Mouse (Mus musculus) kidney, postnatal 0 days (tissue): ENCODE measurements at regions not wholly inside any gene's neighbourhood (a gene's known extent, or its start where the extent isn't known, plus 50 kb on each side); places are given as distances from the start of the nearest gene placed in this dataset.
A peak's percentile ranks its signal among the peaks of the same experiment; 100 is the strongest.

Experiments
- ATAC-seq: fragments of 200-750 bp; cut with Nextera tagmentation; replicated peaks from 2 replicates; pipeline ENCODE4 v1.8.0; 2017; ENCODE audit warnings: low read depth, moderate number of reproducible peaks, moderate TSS enrichment, moderate library complexity; ENCODE audit not compliant: low FRiP score
- DNase-seq: peaks from one replicate; pipeline ENCODE4 v3.0.0-alpha.2; 2016; ENCODE audit warnings: low spot score
- H3K27ac ChIP-seq: fragments of 300-500 bp; sonication (generic); 2 replicates; pipeline ENCODE4 v1.5.1; 2014; ENCODE audit warnings: mild to moderate bottlenecking
- H3K27me3 ChIP-seq: fragments of 300-500 bp; sonication (generic); 2 replicates; pipeline ENCODE4 v1.6.1; 2014; ENCODE audit warnings: low read length, mixed read lengths; ENCODE audit not compliant: insufficient read depth
- H3K36me3 ChIP-seq: fragments of 300-500 bp; sonication (generic); 2 replicates; pipeline ENCODE4 v1.6.1; 2014; ENCODE audit warnings: low read length, mixed read lengths; ENCODE audit not compliant: insufficient read depth
- H3K4me1 ChIP-seq: fragments of 300-500 bp; sonication (generic); replicated peaks from 2 replicates; pipeline ENCODE4 v1.6.1; 2014; ENCODE audit warnings: antibody characterized with exemption, low read length, mixed read lengths; ENCODE audit not compliant: insufficient read depth
- H3K4me2 ChIP-seq: fragments of 300-500 bp; sonication (generic); 2 replicates; pipeline ENCODE4 v1.6.1; 2014; ENCODE audit warnings: mild to moderate bottlenecking, low read length, moderate library complexity, mixed read lengths
- H3K4me3 ChIP-seq: fragments of 300-500 bp; sonication (generic); replicated peaks from 2 replicates; pipeline ENCODE4 v1.5.1; 2014; ENCODE audit warnings: low read depth, low read length
- H3K9ac ChIP-seq: fragments of 300-500 bp; sonication (generic); 2 replicates; pipeline ENCODE4 v1.6.1; 2014; ENCODE audit warnings: low read depth, low read length
- H3K9me3 ChIP-seq: fragments of 300-500 bp; sonication (generic); replicated peaks from 2 replicates; pipeline ENCODE4 v1.6.1; 2016; ENCODE audit warnings: low read length, inconsistent platforms, mixed read lengths
- CTCF ChIP-seq: IDR thresholded peaks from 2 replicates; pipeline ENCODE4 v1.5.1; 2016; ENCODE audit warnings: antibody characterized with exemption, low read depth, mild to moderate bottlenecking, moderate library complexity
- WGBS: fragments of 180-500 bp; shearing (Covaris S2); extraction: QIAGEN DNeasy Blood & Tissue Kit; methylation state at CpG from one replicate; pipeline ENCODE4 v1.1.7; 2014; 5-methylcytosine and 5-hydroxymethylcytosine counted together

- no peak overlapping the region for H3K4me3 ChIP-seq
- no peak overlapping the region for H3K9ac ChIP-seq
- H3K4me1 ChIP-seq, result no peaks in the 10 kb centered on the region
- DNase-seq, result no peak
- H3K27me3 ChIP-seq, result no peaks in the 10 kb centered on the region
- H3K27ac ChIP-seq, result no peak overlapping the region
- TF ChIP-seq CTCF, result no peak
- no peaks in the 10 kb centered on the region for H3K36me3 ChIP-seq
- no peak for ATAC-seq
- no peaks in the 10 kb centered on the region for H3K9me3 ChIP-seq
- H3K4me2 ChIP-seq, result no peak overlapping the region
Observed at GRCm38 (mm10) chr10:25714636-25715035, 178.6 kb upstream of the Smlr1 start.

DNA sequence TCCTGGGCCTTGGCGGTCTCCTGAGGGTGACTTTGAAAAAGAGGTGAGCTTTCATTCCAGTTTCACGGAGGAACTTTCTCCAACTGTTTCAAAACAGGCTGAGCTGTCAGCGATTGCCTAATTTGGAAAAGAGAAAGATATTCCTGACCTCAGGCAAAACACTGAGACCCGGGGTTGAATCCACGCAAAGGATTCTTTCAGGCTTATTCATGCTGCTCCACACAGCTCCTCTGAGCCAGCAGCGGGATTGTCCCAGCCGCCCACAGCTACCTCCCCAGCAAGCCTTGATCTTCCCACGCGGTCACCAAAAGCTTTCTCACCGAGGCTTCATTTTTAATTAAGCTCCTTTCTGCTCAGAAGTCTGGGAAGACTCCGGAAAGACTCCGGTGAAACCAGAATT lies 178.0 kb upstream of the Smlr1 start:
- Histone ChIP-seq H3K4me2 (no peak overlapping the region), H3K27me3 (no peaks in the 10 kb centered on the region), H3K4me1 (no peaks in the 10 kb centered on the region), H3K4me3 (no peak overlapping the region), H3K36me3 (no peaks in the 10 kb centered on the region), H3K9me3 (no peaks in the 10 kb centered on the region), H3K9ac (no peak overlapping the region), H3K27ac (no peak overlapping the region)
- no peak for TF ChIP-seq CTCF
- no peak for ATAC-seq
- no peak for DNase-seq
- 74% methylated on average over 12 of the region's 12 CpGs for WGBS

- Histone ChIP-seq H3K9ac (no peak overlapping the region), H3K9me3 (no peaks in the 10 kb centered on the region), H3K4me1 (no peaks in the 10 kb centered on the region), H3K27ac (no peak overlapping the region), H3K4me2 (no peak overlapping the region), H3K36me3 (no peaks in the 10 kb centered on the region), H3K27me3 (no peaks in the 10 kb centered on the region), H3K4me3 (no peak overlapping the region)
- DNase-seq (no peak), ATAC-seq (no peak)
- 56% methylated on average over 7 of the region's 7 CpGs for WGBS
- TF ChIP-seq CTCF, result no peak
Observed at GRCm38 (mm10) chr10:25707951-25708350, 171.9 kb upstream of the Smlr1 start.

- Histone ChIP-seq H3K4me3 (no peak overlapping the region), H3K27me3 (no peaks in the 10 kb centered on the region), H3K9ac (no peak overlapping the region), H3K36me3 (no peaks in the 10 kb centered on the region), H3K9me3 (no peaks in the 10 kb centered on the region), H3K27ac (no peak overlapping the region), H3K4me1 (no peaks in the 10 kb centered on the region), H3K4me2 (no peak overlapping the region)
- WGBS, result 76% methylated on average over 3 of the region's 3 CpGs
- TF ChIP-seq CTCF, result no peak
- DNase-seq (no peak), ATAC-seq (no peak)
Observed at GRCm38 (mm10) chr10:25702146-25702545, 166.1 kb upstream of the Smlr1 start.

DNA sequence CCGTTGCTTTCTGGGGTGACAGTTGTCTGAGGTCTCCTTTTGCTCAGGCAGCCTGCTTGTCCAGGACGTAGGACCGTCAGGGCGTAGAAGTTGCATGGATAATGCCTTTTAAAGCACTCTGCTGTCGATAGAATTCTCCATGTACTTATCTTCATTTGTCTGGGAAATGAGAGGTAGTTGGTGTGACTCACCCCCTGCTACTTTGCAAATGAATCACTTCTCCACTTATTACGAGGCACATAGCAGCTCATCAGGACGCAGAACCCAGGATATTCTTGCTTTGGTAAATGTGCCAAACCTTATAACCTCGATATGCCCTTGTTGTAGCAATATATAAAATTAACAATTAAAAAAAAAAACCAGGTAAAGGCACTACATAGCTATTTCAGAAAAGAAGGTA lies 159.7 kb upstream of the Smlr1 start:
- ATAC-seq (no peak), DNase-seq (no peak)
- H3K27ac ChIP-seq, result no peak overlapping the region
- H3K27me3 ChIP-seq, result no peaks in the 10 kb centered on the region
- 81% methylated on average over 8 of the region's 8 CpGs for WGBS
- H3K4me3 ChIP-seq, result no peak overlapping the region
- H3K4me2 ChIP-seq, result no peak overlapping the region
- no peaks in the 10 kb centered on the region for H3K4me1 ChIP-seq
- no peak overlapping the region for H3K9ac ChIP-seq
- H3K9me3 ChIP-seq, result no peaks in the 10 kb centered on the region
- H3K36me3 ChIP-seq, result no peaks in the 10 kb centered on the region
- no peak for TF ChIP-seq CTCF

DNA sequence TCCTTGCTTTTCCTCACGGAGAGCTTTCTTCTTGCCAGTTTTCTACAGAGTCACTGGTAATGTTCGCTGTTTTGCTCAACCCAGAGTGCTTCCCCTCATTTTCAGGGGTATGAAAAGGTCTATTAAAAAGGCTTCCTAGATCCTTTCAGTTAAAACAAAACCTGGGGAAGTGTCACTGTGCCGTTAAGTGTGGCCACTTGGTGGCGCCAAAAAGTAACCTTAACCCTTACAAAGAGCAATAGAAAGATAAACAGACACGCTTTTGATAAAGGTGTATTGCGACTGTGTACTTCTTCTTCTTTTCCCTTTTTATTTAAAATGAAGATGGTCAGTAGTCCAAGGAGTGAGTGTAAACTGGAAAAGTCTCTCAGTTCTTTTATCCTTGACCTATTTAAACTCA lies 145.2 kb upstream of the Smlr1 start:
- Histone ChIP-seq H3K4me3 (no peak overlapping the region), H3K4me2 (no peak overlapping the region), H3K9ac (no peak overlapping the region), H3K36me3 (no peaks in the 10 kb centered on the region), H3K27ac (no peak overlapping the region), H3K9me3 (no peaks in the 10 kb centered on the region), H3K27me3 (no peaks in the 10 kb centered on the region), H3K4me1 (no peaks in the 10 kb centered on the region)
- WGBS, result 14% methylated on average over 6 of the region's 6 CpGs
- TF ChIP-seq CTCF, result peak; percentile 88
- DNase-seq (peak; percentile 81), ATAC-seq (no peak)

- Histone ChIP-seq H3K27me3 (no peaks in the 10 kb centered on the region), H3K27ac (no peak overlapping the region), H3K36me3 (no peaks in the 10 kb centered on the region), H3K4me2 (no peak overlapping the region), H3K9me3 (no peaks in the 10 kb centered on the region), H3K9ac (no peak overlapping the region), H3K4me1 (no peaks in the 10 kb centered on the region), H3K4me3 (no peak overlapping the region)
- TF ChIP-seq CTCF, result no peak
- DNase-seq (no peak), ATAC-seq (no peak)
- WGBS, result 44% methylated on average over 1 of the region's 1 CpGs
Observed at GRCm38 (mm10) chr10:25677889-25678288, 141.8 kb upstream of the Smlr1 start.
